Mouse (Mus musculus): ENCODE measurements around the gene Btg4.
A peak's percentile ranks its signal among the peaks of the same experiment; 100 is the strongest.

Gene Btg4

GRCm38 (mm10) chr9:51060601-51061000 lies at the start of gene Btg4:
Btg4 (plus strand) TSS chr9:51060901.
- DNase-seq (ENCODE audit: low read depth, low spot score), result no peak

GRCm38 (mm10) chr9:51013644-51014043 lies 47.1 kb upstream of the Btg4 start:
- no peak for DNase-seq (ENCODE audit: low read depth, low spot score)

GRCm38 (mm10) chr9:51015732-51016131 lies 45.0 kb upstream of the Btg4 start:
- no peak for DNase-seq (ENCODE audit: low read depth, low spot score)

GRCm38 (mm10) chr9:51019670-51020069 lies 41.0 kb upstream of the Btg4 start:
- no peak for DNase-seq (ENCODE audit: low read depth, low spot score)

GRCm38 (mm10) chr9:51020351-51020750 lies 40.4 kb upstream of the Btg4 start:
- no peak for DNase-seq (ENCODE audit: low read depth, low spot score)

- DNase-seq (ENCODE audit: low read depth, low spot score), result no peak
Measured at GRCm38 (mm10) chr9:51021123-51021795, 39.4 kb upstream of the Btg4 start.

- no peak for DNase-seq (ENCODE audit: low read depth, low spot score)
Measured at GRCm38 (mm10) chr9:51026952-51027351, 33.7 kb upstream of the Btg4 start.

- DNase-seq (ENCODE audit: low read depth, low spot score), result no peak
Measured at GRCm38 (mm10) chr9:51030147-51030546, 30.6 kb upstream of the Btg4 start.

GRCm38 (mm10) chr9:51031603-51032002 lies 29.1 kb upstream of the Btg4 start:
- DNase-seq (ENCODE audit: low read depth, low spot score), result no peak

- DNase-seq (ENCODE audit: low read depth, low spot score), result no peak
Measured at GRCm38 (mm10) chr9:51032291-51032690, 28.4 kb upstream of the Btg4 start.

GRCm38 (mm10) chr9:51032785-51033529 lies 27.7 kb upstream of the Btg4 start:
- no peak for DNase-seq (ENCODE audit: low read depth, low spot score)

GRCm38 (mm10) chr9:51041491-51041980 lies 19.2 kb upstream of the Btg4 start:
- no peak for DNase-seq (ENCODE audit: low read depth, low spot score)

- DNase-seq (ENCODE audit: low read depth, low spot score), result no peak
Measured at GRCm38 (mm10) chr9:51042136-51042535, 18.6 kb upstream of the Btg4 start.

GRCm38 (mm10) chr9:51052180-51052579 lies 8.5 kb upstream of the Btg4 start:
- no peak for DNase-seq (ENCODE audit: low read depth, low spot score)

- DNase-seq (ENCODE audit: low read depth, low spot score), result no peak
Measured at GRCm38 (mm10) chr9:51056360-51057324, 4.1 kb upstream of the Btg4 start.

GRCm38 (mm10) chr9:51058951-51059521 lies 1.7 kb upstream of the Btg4 start:
- DNase-seq (ENCODE audit: low read depth, low spot score), result no peak

GRCm38 (mm10) chr9:51068202-51068601 lies 7.5 kb downstream of the Btg4 start:
- DNase-seq (ENCODE audit: low read depth, low spot score), result no peak

GRCm38 (mm10) chr9:51070801-51071200 lies 10.1 kb downstream of the Btg4 start:
- no peak for DNase-seq (ENCODE audit: low read depth, low spot score)

- DNase-seq (ENCODE audit: low read depth, low spot score), result no peak
Measured at GRCm38 (mm10) chr9:51075780-51076179, 15.1 kb downstream of the Btg4 start.

- no peak for DNase-seq (ENCODE audit: low read depth, low spot score)
Measured at GRCm38 (mm10) chr9:51076300-51076978, 15.7 kb downstream of the Btg4 start.

GRCm38 (mm10) chr9:51076979-51077315 lies 16.2 kb downstream of the Btg4 start, which contains the start of gene Layn:
Layn (minus strand) TSS chr9:51077094.
- peak; percentile 46 for DNase-seq (ENCODE audit: low read depth, low spot score)
